In genomic region chr10:95719472-95719871, GRCm38 (mm10) we compare ENCODE assay signal across 29 mouse cellular contexts. TPM values are rescaled to one million over a fixed set of nuclear protein-coding genes. Genes with fewer than 3 reads are reported as not detected.
DNase-seq lines count a peak whose midpoint lies in the region; ATAC-seq and TF ChIP-seq lines count a peak whose summit lies in the region.
"Had no signal": no experiment of that assay in that cellular context is flagged by ENCODE, and none has a peak within 500 bp of the region (broad histone marks: within the 10 kb centered on the region; RNA-seq: fewer than 3 reads in every experiment).

No protein-coding gene starts in this region.

- H3K4me3 ChIP-seq in heart, embryonic 10.5 days: no peak overlapping the region
- H3K4me3 ChIP-seq in ES-Bruce4 (ENCODE audit: low read depth, low read length): no peak overlapping the region
- H3K4me3 ChIP-seq in liver, embryonic 14.5 days (ENCODE audit: insufficient read depth in 1 of 2, low read depth in 2 of 2, low read length in 2 of 2): no peak overlapping the region
- H3K4me3 ChIP-seq in hindbrain, embryonic 12.5 days: no peak overlapping the region
- H3K4me3 ChIP-seq: embryonic facial prominence, embryonic 13.5 days; intestine, embryonic 15.5 days; limb, embryonic 13.5 days had no signal

- ATAC-seq in liver, embryonic 14.5 days (ENCODE audit: insufficient read depth): peak; percentile 35; the same call in 1 of the 2 replicates
- no peak for ATAC-seq in hindbrain, embryonic 12.5 days (ENCODE audit: low FRiP score)
- ATAC-seq: forebrain, postnatal 0 days; hindbrain, postnatal 0 days; intestine, embryonic 15.5 days had no signal

- H3K4me1 ChIP-seq in heart, embryonic 10.5 days: peaks cover 16% of the 10 kb centered on the region
- H3K4me1 ChIP-seq in ES-Bruce4 (ENCODE audit: control insufficient read depth, insufficient read depth, low read length): peaks cover 8% of the 10 kb centered on the region
- H3K4me1 ChIP-seq in liver, embryonic 14.5 days (replicated peaks; ENCODE audit: control insufficient read depth in 2 of 2, insufficient read depth in 2 of 2, low read length in 1 of 2): peaks cover 8 to 30% of the 10 kb centered on the region in 2 experiments
- 0 out of 2 replicates have a peak, but pooled peaks cover 3% of the 10 kb centered on the region for H3K4me1 ChIP-seq in hindbrain, embryonic 12.5 days
- H3K4me1 ChIP-seq: intestine, embryonic 15.5 days had no signal

- no peaks in the 10 kb centered on the region for H3K36me3 ChIP-seq in heart, embryonic 10.5 days
- H3K36me3 ChIP-seq in ES-Bruce4 (ENCODE audit: control insufficient read depth, insufficient read depth, low read length, poor library complexity, severe bottlenecking): no peaks in the 10 kb centered on the region
- no peaks in the 10 kb centered on the region for H3K36me3 ChIP-seq in liver, embryonic 14.5 days (replicated peaks; ENCODE audit: control insufficient read depth, insufficient read depth, low read depth)
- no peaks in the 10 kb centered on the region for H3K36me3 ChIP-seq in hindbrain, embryonic 12.5 days
- H3K36me3 ChIP-seq: embryonic facial prominence, embryonic 13.5 days; intestine, embryonic 15.5 days; limb, embryonic 13.5 days had no signal

- TF ChIP-seq CTCF in ES-Bruce4 (IDR thresholded peaks at IDR 0.05; ENCODE audit: low read depth, low read length): no peak
- TF ChIP-seq CTCF in liver, embryonic 14.5 days (IDR thresholded peaks at IDR 0.05; ENCODE audit: low read depth): no peak

- H3K4me2 ChIP-seq in liver, embryonic 14.5 days (ENCODE audit: low read depth): no peak overlapping the region
- H3K4me2 ChIP-seq in hindbrain, embryonic 12.5 days (replicated peaks): no peak overlapping the region
- H3K4me2 ChIP-seq: embryonic facial prominence, embryonic 13.5 days; intestine, embryonic 15.5 days; limb, embryonic 13.5 days had no signal

- 66% methylated on average over 6 of the region's 6 CpGs for WGBS in heart, embryonic 10.5 days
- 43% methylated on average over 6 of the region's 6 CpGs for WGBS in liver, embryonic 14.5 days (ENCODE audit: insufficient replicate concordance)
- WGBS in hindbrain, embryonic 12.5 days: 95% methylated on average over 6 of the region's 6 CpGs

- H3K9me3 ChIP-seq in heart, embryonic 10.5 days: no peaks in the 10 kb centered on the region
- H3K9me3 ChIP-seq in ES-Bruce4 (replicated peaks; ENCODE audit: control insufficient read depth, insufficient read depth, low read length, poor library complexity, severe bottlenecking): no peaks in the 10 kb centered on the region
- H3K9me3 ChIP-seq in liver, embryonic 14.5 days (ENCODE audit: control insufficient read depth, low read length): no peaks in the 10 kb centered on the region
- no peaks in the 10 kb centered on the region for H3K9me3 ChIP-seq in hindbrain, embryonic 12.5 days (replicated peaks)
- H3K9me3 ChIP-seq: embryonic facial prominence, embryonic 13.5 days; intestine, embryonic 15.5 days; limb, embryonic 13.5 days had no signal

- no peaks in the 10 kb centered on the region for H3K27me3 ChIP-seq in heart, embryonic 10.5 days (ENCODE audit: insufficient read depth, poor library complexity, severe bottlenecking)
- no peaks in the 10 kb centered on the region for H3K27me3 ChIP-seq in ES-Bruce4 (ENCODE audit: control insufficient read depth, insufficient read depth, low read length, poor library complexity, severe bottlenecking)
- no peaks in the 10 kb centered on the region for H3K27me3 ChIP-seq in liver, embryonic 14.5 days (ENCODE audit: control insufficient read depth, insufficient read depth, low read length)
- H3K27me3 ChIP-seq in hindbrain, embryonic 12.5 days: no peaks in the 10 kb centered on the region
- H3K27me3 ChIP-seq: embryonic facial prominence, embryonic 13.5 days; intestine, embryonic 15.5 days; limb, embryonic 13.5 days had no signal

- no peak for DNase-seq in heart, embryonic 10.5 days (ENCODE audit: low spot score)
- no peak for DNase-seq in heart, adult 9 months (ENCODE audit: low spot score in 2 of 2)
- DNase-seq in WW6 (ENCODE audit: low read depth, low spot score): peak; percentile 50
- DNase-seq in liver, embryonic 14.5 days (ENCODE audit: low read depth in 3 of 3, low spot score in 3 of 3): no peak
- DNase-seq in cerebellum, postnatal 10 days: no peak
- DNase-seq: adrenal gland, postnatal 10 days; cerebellum, adult 8-10 months; cerebellum, postnatal 36 days; forebrain, postnatal 0 days; heart, postnatal 14 days; kidney, adult 9 months; kidney, postnatal 14 days; lung, postnatal 4 days; midbrain, embryonic 14.5 days; thymus, adult 2 months; thymus, postnatal 36 days had no signal

- 0 out of 2 replicates have a peak overlapping the region, but pooled peaks have one; percentile 37 for H3K27ac ChIP-seq in heart, embryonic 10.5 days
- H3K27ac ChIP-seq in ES-Bruce4 (ENCODE audit: insufficient read depth, low read length): peak overlapping the region; percentile 60; the same call in 1 of the 2 replicates
- no peak overlapping the region for H3K27ac ChIP-seq in liver, embryonic 14.5 days
- H3K27ac ChIP-seq in hindbrain, embryonic 12.5 days: no peak overlapping the region
- H3K27ac ChIP-seq: embryonic facial prominence, embryonic 13.5 days; hindbrain, postnatal 0 days; intestine, embryonic 15.5 days; limb, embryonic 13.5 days had no signal

- peak; percentile 88 for TF ChIP-seq EP300 in ES-Bruce4 (IDR thresholded peaks at IDR 0.05; ENCODE audit: insufficient read depth, low read depth, low read length)
- peak; percentile 31; the same call in 1 of the 2 replicates for TF ChIP-seq EP300 in liver, embryonic 14.5 days (IDR thresholded peaks at IDR 0.05; ENCODE audit: low read depth)

- H3K9ac ChIP-seq in ES-Bruce4 (ENCODE audit: low read depth, poor library complexity, severe bottlenecking): no peak overlapping the region
- no peak overlapping the region for H3K9ac ChIP-seq in liver, embryonic 14.5 days (replicated peaks)
- H3K9ac ChIP-seq in hindbrain, embryonic 12.5 days: no peak overlapping the region
- H3K9ac ChIP-seq: embryonic facial prominence, embryonic 13.5 days; forebrain, postnatal 0 days; intestine, embryonic 15.5 days; limb, embryonic 13.5 days had no signal

- no peak for TF ChIP-seq POLR2A in ES-Bruce4 (IDR thresholded peaks at IDR 0.05; ENCODE audit: insufficient read depth, low read length)

RNA-seq across cellular contexts. Expression of gene Anapc15-ps, which starts 46.2 kb away (rescaled TPM):
- polyA plus RNA-seq in heart, embryonic 10.5 days (2016; fragmentation: Nextera tagmentation; extraction: Ambion mirVana): not detected in 2 replicates
- 3.4 TPM in 1 of 2 replicates, not detected in the other for polyA plus RNA-seq in ES-Bruce4 (2011; ENCODE audit: insufficient read depth, insufficient read length, low read depth, missing spikeins)
- not detected in 2 replicates for polyA plus RNA-seq in liver, embryonic 14.5 days (2012; rRNA removed)
- polyA plus RNA-seq in liver, embryonic 14.5 days (2014; fragmentation: Nextera tagmentation; extraction: Ambion mirVana): not detected in 2 replicates
- not detected in 2 replicates for polyA plus RNA-seq in hindbrain, embryonic 12.5 days (2016; fragmentation: Nextera tagmentation; extraction: Ambion mirVana)
- polyA plus RNA-seq: embryonic facial prominence, embryonic 13.5 days; forebrain, embryonic 11.5 days; forebrain, postnatal 0 days; gonadal fat pad, adult 2 months; heart, embryonic 14.5 days; hindbrain, embryonic 11.5 days; hindbrain, postnatal 0 days; intestine, embryonic 15.5 days; liver, embryonic 16.5 days; lung, embryonic 16.5 days; midbrain, embryonic 14.5 days; neural tube, embryonic 14.5 days; thymus, adult 2 months had no signal

Comparison
In these comparisons a context has a peak if more than half of its experiments do, and no peak if none do; other contexts are left out.
1. H3K27ac ChIP-seq: peak in heart, embryonic 10.5 days (single experiment) and ES-Bruce4 (single experiment); none in liver, embryonic 14.5 days (single experiment) and hindbrain, embryonic 12.5 days (single experiment).